Mouse (Mus musculus) forelimb bud, embryonic 11.5 days (tissue): Measurements from ENCODE around the gene H2afx.
A peak's percentile ranks its signal among the peaks of the same experiment; 100 is the strongest.
"Not testable (repeated sequence)": the region's sequence is repeated elsewhere in the genome, so short reads cannot be mapped to it uniquely, and the experiment has no call there.

Experiments used
- DNase-seq: peaks from one replicate; pipeline ENCODE4 v3.0.0-alpha.2; 2012; ENCODE audit warnings: low read depth, low spot score

The H2afx gene

GRCm38 (mm10) chr9:44318076-44318825, 16.2 kb upstream of the H2afx start:
- DNase-seq: no peak

GRCm38 (mm10) chr9:44318826-44319095, 15.7 kb upstream of the H2afx start:
- DNase-seq: no peak

GRCm38 (mm10) chr9:44319105-44319886, 15.2 kb upstream of the H2afx start:
- DNase-seq: no peak

GRCm38 (mm10) chr9:44319887-44320798, 14.4 kb upstream of the H2afx start, which contains the start of gene C2cd2l:
Gene C2cd2l (minus strand): TSS chr9:44320285.
- peak; percentile 95 for DNase-seq

- DNase-seq: no peak
Measured at GRCm38 (mm10) chr9:44320799-44321133, 13.7 kb upstream of the H2afx start.

- not testable (repeated sequence) for DNase-seq
Measured at GRCm38 (mm10) chr9:44323656-44324055, 10.8 kb upstream of the H2afx start.

- no peak for DNase-seq
Measured at GRCm38 (mm10) chr9:44324147-44324546, 10.3 kb upstream of the H2afx start.

GRCm38 (mm10) chr9:44325032-44325767, 9.3 kb upstream of the H2afx start:
- DNase-seq: not testable (repeated sequence)

GRCm38 (mm10) chr9:44325768-44326370, 8.6 kb upstream of the H2afx start, which contains the start of gene Dpagt1:
Gene Dpagt1 (plus strand): TSS chr9:44326019.
- DNase-seq: peak; percentile 51

- peak; percentile 84 for DNase-seq
Measured at GRCm38 (mm10) chr9:44326371-44327063, 8.0 kb upstream of the H2afx start.

- DNase-seq: no peak
Measured at GRCm38 (mm10) chr9:44327064-44327711, 7.3 kb upstream of the H2afx start.

GRCm38 (mm10) chr9:44327926-44328325, 6.6 kb upstream of the H2afx start:
- DNase-seq: no peak

- no peak for DNase-seq
Measured at GRCm38 (mm10) chr9:44330736-44331135, 3.8 kb upstream of the H2afx start.

GRCm38 (mm10) chr9:44332918-44333638, 1.4 kb upstream of the H2afx start:
- no peak for DNase-seq

GRCm38 (mm10) chr9:44335331-44336092, 1.0 kb downstream of the H2afx start:
- DNase-seq: no peak

GRCm38 (mm10) chr9:44336093-44336406, 1.6 kb downstream of the H2afx start:
- DNase-seq: no peak

- DNase-seq: not testable (repeated sequence)
Measured at GRCm38 (mm10) chr9:44336513-44336912, 2.0 kb downstream of the H2afx start.

- no peak for DNase-seq
Measured at GRCm38 (mm10) chr9:44336964-44337363, 2.5 kb downstream of the H2afx start.
